Mouse (Mus musculus) stomach, postnatal 0 days (tissue): ENCODE data around the gene Pnpla7. TPM values are rescaled to one million over a fixed set of nuclear protein-coding genes. Genes with fewer than 3 reads are reported as not detected.

ENCODE experiments used
- ATAC-seq: fragments of 200-750 bp; cut with Nextera tagmentation; 2 replicates; pipeline ENCODE4 v1.8.0; 2017; ENCODE audit not compliant: low FRiP score, low TSS enrichment
- DNase-seq: peaks from one replicate; pipeline ENCODE4 v3.0.0-alpha.2; 2016; ENCODE audit warnings: low spot score
- H3K27ac ChIP-seq: fragments of 300-500 bp; sonication (generic); replicated peaks from 2 replicates; pipeline ENCODE4 v1.5.1; 2014; ENCODE audit warnings: mild to moderate bottlenecking, control low read depth
- H3K27me3 ChIP-seq: fragments of 300-500 bp; sonication (generic); 2 replicates; pipeline ENCODE4 v1.6.1; 2014; ENCODE audit warnings: low read length; ENCODE audit not compliant: control insufficient read depth, insufficient read depth
- H3K36me3 ChIP-seq: fragments of 300-500 bp; sonication (generic); 2 replicates; pipeline ENCODE4 v1.6.1; 2014; ENCODE audit warnings: low read length, mixed read lengths; ENCODE audit not compliant: control insufficient read depth, insufficient read depth
- H3K4me1 ChIP-seq: fragments of 300-500 bp; sonication (generic); replicated peaks from 2 replicates; pipeline ENCODE4 v1.6.1; 2014; ENCODE audit warnings: antibody characterized with exemption; ENCODE audit not compliant: control insufficient read depth, insufficient read depth
- H3K4me2 ChIP-seq: fragments of 300-500 bp; sonication (generic); replicated peaks from 2 replicates; pipeline ENCODE4 v1.6.1; 2014; ENCODE audit warnings: low read depth, mild to moderate bottlenecking, control low read depth, moderate library complexity
- H3K4me3 ChIP-seq: fragments of 300-500 bp; sonication (generic); 2 replicates; pipeline ENCODE4 v1.5.1; 2014; ENCODE audit warnings: low read depth, low read length, control low read depth
- H3K9ac ChIP-seq: fragments of 300-500 bp; sonication (generic); 2 replicates; pipeline ENCODE4 v1.6.1; 2014; ENCODE audit warnings: mild to moderate bottlenecking, low read length, control low read depth, mixed read lengths
- H3K9me3 ChIP-seq: fragments of 300-500 bp; sonication (generic); 2 replicates; pipeline ENCODE4 v1.6.1; 2016; ENCODE audit warnings: low read length; ENCODE audit not compliant: control insufficient read depth
- CTCF ChIP-seq: IDR thresholded peaks from 2 replicates; pipeline ENCODE4 v1.5.1; 2016; ENCODE audit warnings: antibody characterized with exemption, low read depth, mild to moderate bottlenecking, moderate library complexity
- EP300 ChIP-seq: optimal IDR thresholded peaks from 2 replicates; pipeline ENCODE3; 2016; ENCODE audit warnings: antibody characterized with exemption
- WGBS: fragments of 180-500 bp; shearing (Covaris S2); extraction: QIAGEN DNeasy Blood & Tissue Kit; methylation state at CpG from one replicate; pipeline ENCODE4 v1.1.7; 2014; 5-methylcytosine and 5-hydroxymethylcytosine counted together
- polyA plus RNA-seq: library from polyadenylated mRNA; unstranded; fragments of >200 nt; fragmentation: Nextera tagmentation; extraction: Ambion mirVana; gene quantifications from 2 replicates; pipeline ENCODE4 v1.2.1, GENCODE M21; 2015

The Pnpla7 gene
- polyA plus RNA-seq, 1 experiment from 2014 or later = 4.2 TPM

- Histone ChIP-seq H3K27me3 (no peaks in the 10 kb centered on the region), H3K4me1 (no peaks in the 10 kb centered on the region), H3K9ac (no peak overlapping the region), H3K9me3 (no peaks in the 10 kb centered on the region), H3K4me2 (no peak overlapping the region), H3K36me3 (peaks cover 6% of the 10 kb centered on the region), H3K4me3 (no peak overlapping the region), H3K27ac (no peak overlapping the region)
- 86% methylated on average over 1 of the region's 1 CpGs for WGBS
- no peak for ATAC-seq
- no peak for TF ChIP-seq CTCF
- no peak for TF ChIP-seq EP300
- DNase-seq = no peak
Observed at GRCm38 (mm10) chr2:25064285-25064684, 88.5 kb downstream of the Pnpla7 start.

GRCm38 (mm10) chr2:25065537-25065936 is 89.7 kb downstream of the Pnpla7 start:
- H3K9ac ChIP-seq = no peak overlapping the region
- no peaks in the 10 kb centered on the region for H3K27me3 ChIP-seq
- ATAC-seq (no peak), DNase-seq (no peak)
- H3K36me3 ChIP-seq = peaks cover 6% of the 10 kb centered on the region
- H3K27ac ChIP-seq = no peak overlapping the region
- H3K4me3 ChIP-seq = no peak overlapping the region
- H3K9me3 ChIP-seq = no peaks in the 10 kb centered on the region
- H3K4me2 ChIP-seq = no peak overlapping the region
- no peak for TF ChIP-seq CTCF
- TF ChIP-seq EP300 = no peak
- no peaks in the 10 kb centered on the region for H3K4me1 ChIP-seq

DNA sequence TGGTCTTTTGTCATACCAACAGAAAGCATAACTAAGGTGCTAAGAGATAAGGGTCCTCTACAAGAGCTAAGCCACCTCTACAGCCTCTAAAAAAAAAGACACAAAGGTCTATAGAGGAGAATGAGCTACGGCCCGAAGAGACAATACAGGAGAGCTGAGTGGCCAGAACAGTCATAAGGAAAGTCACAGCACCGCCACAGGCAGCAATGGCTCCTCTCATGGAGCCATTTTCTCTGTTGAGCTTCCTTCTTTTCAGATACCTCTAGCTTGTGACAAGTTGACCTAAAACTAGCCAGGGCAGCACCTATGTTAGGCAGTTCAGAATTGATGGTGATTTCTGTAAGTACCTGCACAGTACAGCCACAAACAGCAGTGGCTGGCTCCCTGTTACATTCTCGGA is 90.7 kb downstream of the Pnpla7 start:
- H3K27me3 ChIP-seq = no peaks in the 10 kb centered on the region
- ATAC-seq (no peak), DNase-seq (no peak)
- H3K36me3 ChIP-seq = peaks cover 5% of the 10 kb centered on the region
- no peak overlapping the region for H3K9ac ChIP-seq
- no peak overlapping the region for H3K4me2 ChIP-seq
- H3K27ac ChIP-seq = no peak overlapping the region
- H3K4me1 ChIP-seq = no peaks in the 10 kb centered on the region
- TF ChIP-seq CTCF (no peak), EP300 (no peak)
- WGBS = 79% methylated on average over 4 of the region's 4 CpGs
- H3K4me3 ChIP-seq = no peak overlapping the region
- H3K9me3 ChIP-seq = no peaks in the 10 kb centered on the region

DNA sequence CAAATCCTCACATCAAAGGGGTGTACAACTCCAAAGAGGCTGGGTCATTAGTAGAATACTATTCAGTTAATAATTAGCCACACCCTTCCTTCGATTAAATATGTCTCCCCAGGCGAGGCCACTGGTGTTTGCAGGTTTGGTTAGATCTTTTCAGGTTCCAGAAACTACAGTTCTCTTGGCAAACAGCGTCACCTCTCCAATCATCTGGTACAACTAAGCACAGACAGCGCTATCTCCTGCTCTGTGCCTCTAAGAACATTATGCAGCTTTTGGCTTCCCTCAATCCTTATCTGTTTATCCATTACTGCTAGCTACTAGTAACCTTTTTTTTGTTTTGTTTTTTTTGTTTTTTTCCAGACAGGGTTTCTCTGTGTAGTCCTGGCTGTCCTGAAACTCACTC is 93.7 kb downstream of the Pnpla7 start:
- no peak overlapping the region for H3K4me2 ChIP-seq
- no peak for TF ChIP-seq CTCF
- TF ChIP-seq EP300 = no peak

DNA sequence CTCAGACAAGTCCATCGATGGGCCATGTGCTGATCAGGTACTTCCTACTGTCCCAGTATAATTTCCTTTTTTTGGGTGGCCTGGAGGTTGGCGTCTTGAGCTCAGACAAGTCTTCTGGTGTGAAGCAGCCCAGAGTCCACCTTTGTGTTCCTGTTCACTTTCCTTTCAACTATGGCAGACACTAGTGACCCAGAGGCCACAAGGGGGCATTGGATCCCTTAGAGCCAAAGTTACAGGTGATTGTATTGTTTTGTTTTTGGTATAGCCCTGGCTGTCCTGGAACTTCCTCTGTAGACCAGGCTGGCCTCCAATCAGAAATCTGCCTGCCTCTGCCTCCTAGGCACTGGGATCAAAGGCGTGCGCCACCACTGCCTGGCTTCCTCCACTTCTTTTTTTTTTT is 96.6 kb downstream of the Pnpla7 start:
- DNase-seq = no peak
- Histone ChIP-seq H3K27ac (no peak overlapping the region), H3K4me1 (no peaks in the 10 kb centered on the region), H3K9me3 (no peaks in the 10 kb centered on the region), H3K9ac (no peak overlapping the region), H3K4me3 (no peak overlapping the region), H3K27me3 (no peaks in the 10 kb centered on the region), H3K4me2 (no peak overlapping the region), H3K36me3 (no peaks in the 10 kb centered on the region)
- WGBS = 84% methylated on average over 4 of the region's 4 CpGs
- no peak for ATAC-seq
- peak; percentile 30 for TF ChIP-seq CTCF
- TF ChIP-seq EP300 = no peak

More for the DNA sequence above, 93.7 kb downstream of the Pnpla7 start:
- H3K27ac ChIP-seq = no peak overlapping the region
- no peaks in the 10 kb centered on the region for H3K4me1 ChIP-seq
- DNase-seq (no peak), ATAC-seq (no peak)
- H3K4me3 ChIP-seq = no peak overlapping the region
- WGBS = 46% methylated on average over 4 of the region's 4 CpGs
- no peaks in the 10 kb centered on the region for H3K9me3 ChIP-seq
- no peaks in the 10 kb centered on the region for H3K27me3 ChIP-seq
- no peak overlapping the region for H3K9ac ChIP-seq
- no peaks in the 10 kb centered on the region for H3K36me3 ChIP-seq

DNA sequence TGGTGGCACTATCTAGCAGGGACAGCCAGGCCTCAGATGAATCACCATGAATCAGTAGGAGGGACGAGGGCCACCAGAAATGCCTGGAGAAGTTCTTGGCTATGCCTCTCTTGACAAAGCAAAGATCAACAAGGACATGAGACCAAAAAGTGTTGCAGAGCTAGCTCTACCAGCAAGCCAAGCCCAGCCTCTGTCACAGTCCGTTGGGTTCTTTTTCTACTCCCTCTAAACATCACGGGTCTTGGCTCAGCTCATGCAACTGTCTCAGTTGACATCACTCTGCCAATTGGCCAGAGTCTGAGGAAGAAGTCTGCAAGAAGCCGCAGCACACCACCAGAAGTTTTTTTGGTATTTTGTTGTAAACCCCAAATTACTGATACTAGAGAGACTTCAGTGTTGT is 99.7 kb downstream of the Pnpla7 start:
- Histone ChIP-seq H3K27ac (no peak overlapping the region), H3K9me3 (no peaks in the 10 kb centered on the region), H3K9ac (no peak overlapping the region), H3K4me1 (no peaks in the 10 kb centered on the region), H3K4me2 (no peak overlapping the region), H3K27me3 (no peaks in the 10 kb centered on the region), H3K36me3 (no peaks in the 10 kb centered on the region), H3K4me3 (no peak overlapping the region)
- TF ChIP-seq EP300 (no peak), CTCF (no peak)
- ATAC-seq = no peak
- DNase-seq = no peak
- 55% methylated on average over 4 of the region's 4 CpGs for WGBS
